Mouse (Mus musculus) left cerebral cortex, adult 2 months (tissue): Measurements from ENCODE around the gene Pgs1. TPM values are rescaled to one million over a fixed set of nuclear protein-coding genes. Genes with fewer than 3 reads are reported as not detected.

ENCODE experiments used
- DNase-seq, 2 experiments: peaks; one replicate each; pipeline ENCODE4 v3.0.0; 2021 to 2022; ENCODE audit warnings: low spot score in 2 of 2, mixed read lengths in 1 of 2; ENCODE audit errors: extremely low spot score in 1 of 2
- H3K27ac ChIP-seq: fragments of 200-600 bp; 2 replicates; pipeline ENCODE4 v1.8.1; 2022
- H3K4me3 ChIP-seq: fragments of 200-600 bp; 2 replicates; pipeline ENCODE4 v1.8.1; 2022
- CTCF ChIP-seq: fragments of 200-600 bp; IDR thresholded peaks from 2 replicates; pipeline ENCODE4 v1.8.1; 2022; ENCODE audit warnings: antibody characterized with exemption, mild to moderate bottlenecking, moderate library complexity
- intact Hi-C: fragments of 180-260 bp; cut with DNase I; formaldehyde crosslinking; loops from one replicate; pipeline ENCODE4 v1.15.1; 2025
- total RNA-seq, 2 experiments: library from RNA; stranded (reverse); gene quantifications; 2 replicates each; pipeline ENCODE4 v1.2.3; 2021

Gene Pgs1
- total RNA-seq, 2 experiments from 2014 or later = 83.3 to 85.5 TPM

- DNase-seq = no peak
- intact Hi-C loops = loop anchor here (2.0 kb wide), 1 partner anchor 17 kb away; the partner anchor contains the start of gene Socs3
- TF ChIP-seq CTCF = no peak
- Histone ChIP-seq H3K4me3 (peak overlapping the region; percentile 91), H3K27ac (peak overlapping the region; percentile 98; the same call in 1 of the 2 replicates)
These were observed 1.9 kb downstream of the Pgs1 start for GRCm38 (mm10) chr11:117987968-117988367.

GRCm38 (mm10) chr11:117989241-117989640 lies 3.1 kb downstream of the Pgs1 start:
- no peak for TF ChIP-seq CTCF
- H3K4me3 ChIP-seq = no peak overlapping the region
- no peak for DNase-seq
- intact Hi-C loops = no loop called here
- no peak overlapping the region for H3K27ac ChIP-seq

GRCm38 (mm10) chr11:117989926-117990325 lies 3.8 kb downstream of the Pgs1 start:
- no peak for DNase-seq
- intact Hi-C loops = no loop called here
- Histone ChIP-seq H3K27ac (no peak overlapping the region), H3K4me3 (no peak overlapping the region)
- TF ChIP-seq CTCF = peak; percentile 24

GRCm38 (mm10) chr11:117991502-117992470 lies 5.7 kb downstream of the Pgs1 start:
- no peak overlapping the region for H3K27ac ChIP-seq
- no peak overlapping the region for H3K4me3 ChIP-seq
- DNase-seq = no peak
- TF ChIP-seq CTCF = no peak
- intact Hi-C loops = no loop called here

GRCm38 (mm10) chr11:117993190-117994175 lies 7.4 kb downstream of the Pgs1 start:
- Histone ChIP-seq H3K27ac (peak overlapping the region; percentile 67), H3K4me3 (no peak overlapping the region)
- no peak for DNase-seq
- TF ChIP-seq CTCF = no peak
- intact Hi-C loops = no loop called here

- intact Hi-C loops = no loop called here
- Histone ChIP-seq H3K4me3 (no peak overlapping the region), H3K27ac (peak overlapping the region; percentile 67)
- DNase-seq = no peak
- TF ChIP-seq CTCF = no peak
These were observed 8.4 kb downstream of the Pgs1 start for GRCm38 (mm10) chr11:117994250-117995057.

DNA sequence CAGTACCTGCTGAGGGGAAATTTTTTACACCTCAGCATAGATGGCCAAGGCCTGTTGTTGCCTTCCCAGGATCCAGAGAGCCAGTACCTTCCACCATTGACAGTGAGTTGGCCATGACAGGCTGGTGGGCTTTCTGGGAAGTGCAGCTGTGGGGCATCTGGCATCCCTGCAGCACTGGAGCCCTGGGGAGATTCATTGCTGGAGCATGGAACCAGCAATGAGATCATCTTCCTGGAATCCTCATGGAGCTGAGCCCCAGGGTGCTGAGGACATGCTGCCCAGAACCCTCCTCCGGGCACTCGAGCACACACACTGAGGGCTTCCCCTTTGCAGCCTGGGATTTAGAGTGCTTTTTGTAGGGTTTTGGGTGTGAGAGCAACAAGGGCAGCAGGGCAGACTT lies 9.2 kb downstream of the Pgs1 start:
- H3K27ac ChIP-seq = peak overlapping the region; percentile 53; the same call in 1 of the 2 replicates
- no peak for TF ChIP-seq CTCF
- no peak for DNase-seq
- intact Hi-C loops = no loop called here
- no peak overlapping the region for H3K4me3 ChIP-seq

DNA sequence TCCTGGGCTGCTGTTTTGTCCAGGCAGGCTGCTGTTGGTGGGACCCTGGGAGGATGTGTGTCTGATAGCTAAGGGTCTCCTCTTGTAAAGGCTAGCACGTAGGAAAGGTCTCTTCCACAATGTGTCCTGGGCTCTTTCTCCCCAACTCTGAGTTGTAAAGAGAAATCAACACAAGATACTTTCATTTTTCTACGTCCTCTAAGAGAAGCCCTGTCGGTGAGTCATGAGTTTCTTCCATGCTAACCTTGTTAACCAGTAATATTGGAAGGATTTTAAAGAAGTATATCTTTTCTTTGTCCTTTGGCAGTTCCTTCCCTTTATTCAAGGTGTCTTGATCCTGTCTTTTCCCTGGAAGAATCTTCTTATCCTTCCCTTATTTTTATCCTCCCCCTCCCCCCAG lies 9.6 kb downstream of the Pgs1 start:
- no peak for TF ChIP-seq CTCF
- intact Hi-C loops = no loop called here
- Histone ChIP-seq H3K4me3 (no peak overlapping the region), H3K27ac (no peak overlapping the region)
- DNase-seq = no peak

DNA sequence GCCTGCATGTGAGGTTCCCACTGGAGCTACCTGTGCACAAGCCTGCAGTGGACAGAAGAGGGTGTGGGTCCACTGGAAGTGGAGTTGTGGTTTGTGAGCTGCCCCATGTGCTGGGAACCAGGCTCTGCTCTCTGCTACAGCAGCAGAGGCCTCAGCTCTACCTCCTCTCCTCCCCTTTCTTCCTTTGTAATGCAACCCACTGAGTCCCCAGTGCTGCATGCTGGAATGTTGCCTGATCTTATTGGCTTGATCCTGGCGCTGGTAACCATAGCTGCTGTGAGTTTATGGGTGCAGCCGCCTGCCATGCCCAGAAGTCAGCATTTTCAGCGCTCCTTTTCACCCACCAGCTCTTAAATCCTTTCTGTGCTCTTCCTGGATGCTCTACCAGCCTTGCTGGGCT lies 10.0 kb downstream of the Pgs1 start:
- no peak for TF ChIP-seq CTCF
- Histone ChIP-seq H3K4me3 (no peak overlapping the region), H3K27ac (no peak overlapping the region)
- intact Hi-C loops = no loop called here
- DNase-seq = no peak

DNA sequence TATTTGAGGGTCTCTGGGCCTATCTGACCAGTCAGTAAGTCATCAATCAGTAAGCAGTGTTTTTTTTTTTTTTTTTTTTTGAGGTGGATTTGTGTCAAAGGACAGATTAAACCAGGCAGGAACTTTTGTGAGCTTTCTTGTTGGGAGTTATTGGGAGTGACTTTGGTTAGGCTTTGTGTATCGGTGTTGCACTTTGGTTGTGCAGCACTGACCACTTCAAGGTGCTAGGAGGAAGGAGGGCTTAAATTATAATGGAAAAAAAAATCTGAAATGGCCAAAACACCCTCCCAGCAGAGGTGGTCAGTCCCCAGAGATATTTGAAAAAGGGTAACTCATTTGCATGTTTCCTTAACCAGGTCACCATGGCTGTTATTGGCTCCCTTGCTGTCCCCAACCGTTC lies 11.0 kb downstream of the Pgs1 start:
- no peak for DNase-seq
- no peak for TF ChIP-seq CTCF
- H3K27ac ChIP-seq = no peak overlapping the region
- H3K4me3 ChIP-seq = no peak overlapping the region
- intact Hi-C loops = no loop called here

- intact Hi-C loops = no loop called here
- H3K27ac ChIP-seq = no peak overlapping the region
- TF ChIP-seq CTCF = no peak
- DNase-seq = no peak
- H3K4me3 ChIP-seq = no peak overlapping the region
These were observed 12.3 kb downstream of the Pgs1 start for GRCm38 (mm10) chr11:117998356-117998755.
